Comparison of ENCODE assay signal across 8 mouse cellular contexts in genomic region chr5:120503144-120503795, GRCm38 (mm10). TPM values are rescaled to one million over a fixed set of nuclear protein-coding genes. Genes with fewer than 3 reads are reported as not detected.
DNase-seq lines count a peak whose midpoint lies in the region; ATAC-seq lines count a peak whose summit lies in the region.

TSS of gene Plbd2 (minus strand) at chr5:120503625.

- no peaks in the 10 kb centered on the region for H3K9me3 ChIP-seq in limb, embryonic 12.5 days
- no peaks in the 10 kb centered on the region for H3K9me3 ChIP-seq in midbrain, embryonic 14.5 days (ENCODE audit: control insufficient read depth, low read length)

- peak within 1 kb of the TSS; percentile 85 for H3K4me3 ChIP-seq in limb, embryonic 12.5 days (replicated peaks)
- peak within 1 kb of the TSS; percentile 88 for H3K4me3 ChIP-seq in midbrain, embryonic 14.5 days (replicated peaks; ENCODE audit: low read depth, low read length)

- peak within 1 kb of the TSS; percentile 98 for H3K4me2 ChIP-seq in limb, embryonic 12.5 days
- H3K4me2 ChIP-seq in midbrain, embryonic 14.5 days (ENCODE audit: low read length): peak within 1 kb of the TSS; percentile 93

- peak within 1 kb of the TSS; percentile 85 for H3K9ac ChIP-seq in limb, embryonic 12.5 days (replicated peaks)
- peak within 1 kb of the TSS; percentile 88 for H3K9ac ChIP-seq in midbrain, embryonic 14.5 days (replicated peaks; ENCODE audit: low read length)

- ATAC-seq in limb, embryonic 12.5 days (ENCODE audit: insufficient number of reproducible peaks, insufficient read depth, low FRiP score, low TSS enrichment, low read depth): peak; percentile 56
- peak; percentile 70 for ATAC-seq in midbrain, embryonic 14.5 days (ENCODE audit: low FRiP score, low TSS enrichment)

- H3K27ac ChIP-seq in limb, embryonic 12.5 days: no peak within 1 kb of the TSS
- peak within 1 kb of the TSS; percentile 32; the same call in 1 of the 2 replicates for H3K27ac ChIP-seq in midbrain, embryonic 14.5 days (replicated peaks; ENCODE audit: low read depth, low read length)

- under 1% methylated on average over 49 of the region's 55 CpGs for WGBS in limb, embryonic 12.5 days
- under 1% methylated on average over 52 of the region's 55 CpGs for WGBS in midbrain, embryonic 14.5 days

- H3K4me1 ChIP-seq in limb, embryonic 12.5 days (replicated peaks): peaks cover 26% of the 10 kb centered on the region
- H3K4me1 ChIP-seq in midbrain, embryonic 14.5 days (ENCODE audit: control insufficient read depth, insufficient read depth, low read length): peaks cover 12% of the 10 kb centered on the region

- DNase-seq in urinary bladder, adult 2 months (ENCODE audit: low spot score): peak; percentile 72
- no peak for DNase-seq in urinary bladder, postnatal 10 days (ENCODE audit: low spot score)
- DNase-seq in embryo, embryonic 9.5 days (ENCODE audit: extremely low spot score): peak; percentile 97
- DNase-seq in heart, adult 11 months: peak; percentile 98
- DNase-seq in kidney, adult 11 months: peak; percentile 61
- DNase-seq in midbrain, embryonic 14.5 days: peak; percentile 98
- DNase-seq in spleen, adult 12 weeks (ENCODE audit: low spot score): peak; percentile 69

- H3K27me3 ChIP-seq in limb, embryonic 12.5 days: no peaks in the 10 kb centered on the region
- no peaks in the 10 kb centered on the region for H3K27me3 ChIP-seq in midbrain, embryonic 14.5 days (ENCODE audit: control insufficient read depth, insufficient read depth, low read length)

- peaks cover 10% of the 10 kb centered on the region for H3K36me3 ChIP-seq in limb, embryonic 12.5 days
- peaks cover 6% of the 10 kb centered on the region; the same call in 1 of the 2 replicates for H3K36me3 ChIP-seq in midbrain, embryonic 14.5 days (ENCODE audit: control insufficient read depth, insufficient read depth, low read length)

RNA-seq across cellular contexts. Expression of gene Plbd2, which starts in this region (rescaled TPM):
- polyA plus RNA-seq in urinary bladder, adult 2 months (2012; rRNA removed): 29.2 and 38.3 TPM in 2 replicates
- polyA plus RNA-seq in limb, embryonic 12.5 days (2016; fragmentation: Nextera tagmentation; extraction: Ambion mirVana): 46.0 and 46.3 TPM in 2 replicates
- 24.7 and 26.1 TPM in 2 replicates for polyA plus RNA-seq in midbrain, embryonic 14.5 days (2014; fragmentation: Nextera tagmentation; extraction: Ambion mirVana)
